Mouse (Mus musculus): ENCODE data around the gene Ugt1a6b. TPM values are rescaled to one million over a fixed set of nuclear protein-coding genes. Genes with fewer than 3 reads are reported as not detected.

Gene Ugt1a6b
- polyA plus RNA-seq, 2 experiments from 2014 or later, result not detected

- no peak for ATAC-seq
Measured at GRCm38 (mm10) chr1:88225741-88226140, 122.7 kb downstream of the Ugt1a6b start.

GRCm38 (mm10) chr1:88226670-88227379 lies 123.8 kb downstream of the Ugt1a6b start, which contains the start of gene Mroh2a:
Gene Mroh2a, plus strand, starts transcription at chr1:88226986.
- ATAC-seq, result no peak

- ATAC-seq, result no peak
Measured at GRCm38 (mm10) chr1:88227482-88227881, 124.4 kb downstream of the Ugt1a6b start.

GRCm38 (mm10) chr1:88228121-88228520 lies 125.1 kb downstream of the Ugt1a6b start:
- no peak for ATAC-seq

GRCm38 (mm10) chr1:88229566-88229965 lies 126.5 kb downstream of the Ugt1a6b start:
- ATAC-seq, result no peak

- no peak for ATAC-seq
Measured at GRCm38 (mm10) chr1:88229986-88230385, 126.9 kb downstream of the Ugt1a6b start.

GRCm38 (mm10) chr1:88230421-88230820 lies 127.4 kb downstream of the Ugt1a6b start:
- no peak for ATAC-seq

- ATAC-seq, result no peak
Measured at GRCm38 (mm10) chr1:88230981-88231802, 128.1 kb downstream of the Ugt1a6b start.

GRCm38 (mm10) chr1:88231803-88232499 lies 128.9 kb downstream of the Ugt1a6b start:
- ATAC-seq, result no peak

GRCm38 (mm10) chr1:88232664-88233380 lies 129.8 kb downstream of the Ugt1a6b start:
- no peak for ATAC-seq

GRCm38 (mm10) chr1:88233421-88234247 lies 130.6 kb downstream of the Ugt1a6b start:
- no peak for ATAC-seq

- no peak for ATAC-seq
Measured at GRCm38 (mm10) chr1:88234248-88234610, 131.2 kb downstream of the Ugt1a6b start.

GRCm38 (mm10) chr1:88234646-88235045 lies 131.6 kb downstream of the Ugt1a6b start:
- ATAC-seq, result no peak

- no peak for ATAC-seq
Measured at GRCm38 (mm10) chr1:88235046-88235893, 132.2 kb downstream of the Ugt1a6b start.

- ATAC-seq, result no peak
Measured at GRCm38 (mm10) chr1:88235894-88236415, 132.9 kb downstream of the Ugt1a6b start.

GRCm38 (mm10) chr1:88237311-88237710 lies 134.3 kb downstream of the Ugt1a6b start:
- no peak for ATAC-seq

GRCm38 (mm10) chr1:88238771-88239170 lies 135.7 kb downstream of the Ugt1a6b start:
- no peak for ATAC-seq

- no peak for ATAC-seq
Measured at GRCm38 (mm10) chr1:88240072-88240471, 137.0 kb downstream of the Ugt1a6b start.

GRCm38 (mm10) chr1:88240579-88240978 lies 137.5 kb downstream of the Ugt1a6b start:
- no peak for ATAC-seq

GRCm38 (mm10) chr1:88243861-88244260 lies 140.8 kb downstream of the Ugt1a6b start:
- no peak for ATAC-seq

All from CD4-positive, CD25-positive, alpha-beta regulatory T cell, adult 4 months (primary cell).